In the genomic region with DNA sequence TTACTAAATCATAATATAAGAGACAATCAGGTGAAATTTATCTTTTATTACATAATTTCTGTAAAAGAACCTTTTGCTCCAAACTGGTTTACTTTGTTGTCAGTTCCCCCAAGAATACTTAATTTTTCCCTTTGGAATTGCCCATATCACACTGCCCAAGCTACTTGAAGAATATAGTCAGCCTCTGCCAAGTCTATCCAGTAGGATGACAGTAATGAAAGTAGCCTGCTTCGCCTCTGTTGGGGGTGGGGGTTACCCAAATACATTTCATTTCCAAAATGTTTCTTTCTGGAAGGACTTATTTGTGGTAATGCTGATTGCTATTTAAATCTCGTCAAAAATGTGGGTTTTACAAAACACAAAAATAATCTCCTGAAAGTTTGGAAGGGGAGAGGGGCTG, we compare ENCODE assay signal across 7 mouse cellular contexts.
A peak's percentile ranks its signal among the peaks of the same experiment; 100 is the strongest.
DNase-seq lines count a peak whose midpoint lies in the region; ATAC-seq and TF ChIP-seq lines count a peak whose summit lies in the region.

No protein-coding gene starts in this region.

- H3K27me3 ChIP-seq in forebrain, embryonic 10.5 days (ENCODE audit: poor library complexity, severe bottlenecking): no peaks in the 10 kb centered on the region
- no peaks in the 10 kb centered on the region for H3K27me3 ChIP-seq in intestine, embryonic 16.5 days (replicated peaks; ENCODE audit: control insufficient read depth, insufficient read depth, low read length)
- no peaks in the 10 kb centered on the region for H3K27me3 ChIP-seq in small intestine, adult 2 months (ENCODE audit: control insufficient read depth, insufficient read depth, low read length)

- H3K4me2 ChIP-seq in intestine, embryonic 16.5 days (ENCODE audit: low read depth, low read length): peak overlapping the region; percentile 62

- no peaks in the 10 kb centered on the region for H3K36me3 ChIP-seq in forebrain, embryonic 10.5 days (replicated peaks)
- H3K36me3 ChIP-seq in intestine, embryonic 16.5 days (ENCODE audit: control insufficient read depth, insufficient read depth, low read length): no peaks in the 10 kb centered on the region
- H3K36me3 ChIP-seq in small intestine, adult 2 months (ENCODE audit: control insufficient read depth, insufficient read depth, low read length): no peaks in the 10 kb centered on the region; the same call in 1 of the 2 replicates

- peak overlapping the region; percentile 96 for H3K27ac ChIP-seq in left cerebral cortex, adult 2 months
- peak overlapping the region; percentile 86 for H3K27ac ChIP-seq in forebrain, embryonic 10.5 days
- H3K27ac ChIP-seq in intestine, embryonic 16.5 days (ENCODE audit: low read length): peak overlapping the region; percentile 18; the same call in 1 of the 2 replicates
- H3K27ac ChIP-seq in small intestine, adult 2 months (ENCODE audit: insufficient read depth, low read depth, low read length): no peak overlapping the region

- H3K9ac ChIP-seq in intestine, embryonic 16.5 days (ENCODE audit: low read depth, low read length): peak overlapping the region; percentile 64; the same call in 1 of the 2 replicates

- peaks cover 37% of the 10 kb centered on the region for H3K4me1 ChIP-seq in forebrain, embryonic 10.5 days
- H3K4me1 ChIP-seq in intestine, embryonic 16.5 days (ENCODE audit: control insufficient read depth, insufficient read depth, low read length): no peaks in the 10 kb centered on the region
- no peaks in the 10 kb centered on the region for H3K4me1 ChIP-seq in small intestine, adult 2 months (ENCODE audit: control insufficient read depth, insufficient read depth, insufficient read length, low read length)

- no peak for TF ChIP-seq POLR2A in small intestine, adult 2 months (IDR thresholded peaks at IDR 0.05; ENCODE audit: low read depth, low read length)

- WGBS in forebrain, embryonic 10.5 days: 64% methylated on average over 2 of the region's 2 CpGs
- 27% methylated on average over 2 of the region's 2 CpGs for WGBS in intestine, embryonic 16.5 days
- 40% methylated on average over 2 of the region's 2 CpGs for WGBS in small intestine, adult 2 months

- DNase-seq in left cerebral cortex, adult 2 months (ENCODE audit: extremely low spot score in 1 of 2, low spot score in 2 of 2): no peak
- no peak for DNase-seq in left cerebral cortex, postnatal 10 days (ENCODE audit: extremely low spot score in 1 of 2, low spot score in 2 of 2)
- DNase-seq in forebrain, embryonic 10.5 days (ENCODE audit: extremely low spot score, low spot score): no peak
- DNase-seq in urinary bladder, postnatal 10 days (ENCODE audit: low spot score): no peak
- no peak for DNase-seq in embryo, embryonic 9.5 days (ENCODE audit: extremely low spot score)

- intact Hi-C loops in left cerebral cortex, adult 2 months (cut with DNase I): loop anchor here (1.0 to 10.0 kb wide), 5 partner anchors 193 to 622 kb away; no protein-coding TSS in a partner anchor
- intact Hi-C loops in left cerebral cortex, postnatal 10 days (cut with DNase I): loop anchor here (10.0 kb wide), 1 partner anchor 713 kb away; no protein-coding TSS in a partner anchor

- peak; percentile 75 for ATAC-seq in intestine, embryonic 16.5 days

- TF ChIP-seq CTCF in left cerebral cortex, adult 2 months (IDR thresholded peaks at IDR 0.05): no peak
- TF ChIP-seq CTCF in small intestine, adult 2 months (IDR thresholded peaks at IDR 0.05; ENCODE audit: extremely low read depth, insufficient read length, insufficient replicate concordance, low read depth, low read length): no peak

- peak overlapping the region; percentile 68 for H3K4me3 ChIP-seq in left cerebral cortex, adult 2 months
- H3K4me3 ChIP-seq in forebrain, embryonic 10.5 days: peak overlapping the region; percentile 57
- peak overlapping the region; percentile 45 for H3K4me3 ChIP-seq in intestine, embryonic 16.5 days (ENCODE audit: low read length)
- H3K4me3 ChIP-seq in small intestine, adult 2 months (ENCODE audit: low read depth, low read length): peak overlapping the region; percentile 31; the same call in 1 of the 2 replicates

- H3K9me3 ChIP-seq in forebrain, embryonic 10.5 days: no peaks in the 10 kb centered on the region
- no peaks in the 10 kb centered on the region for H3K9me3 ChIP-seq in intestine, embryonic 16.5 days (ENCODE audit: control insufficient read depth, low read length)
